Mouse (Mus musculus) megakaryocyte, embryonic 14.5 days (primary cell): ENCODE measurements around the gene Prl6a1. TPM values are rescaled to one million over a fixed set of nuclear protein-coding genes. Genes with fewer than 3 reads are reported as not detected.

Source experiments
- H3K27me3 ChIP-seq: replicated peaks from 2 replicates; pipeline ENCODE3; 2012; ENCODE audit warnings: inconsistent platforms
- H3K36me3 ChIP-seq: replicated peaks from 2 replicates; pipeline ENCODE3; 2012; ENCODE audit warnings: low read length, inconsistent platforms, mixed read lengths
- H3K4me1 ChIP-seq: 2 replicates; pipeline ENCODE4 v1.6.1; 2012; ENCODE audit warnings: inconsistent platforms
- H3K4me3 ChIP-seq: replicated peaks from 2 replicates; pipeline ENCODE3; 2012; ENCODE audit warnings: moderate library complexity, mild to moderate bottlenecking, inconsistent platforms
- H3K9me3 ChIP-seq: 2 replicates; pipeline ENCODE4 v1.6.1; 2012; ENCODE audit warnings: inconsistent platforms
- FLI1 ChIP-seq: IDR thresholded peaks from 2 replicates; pipeline ENCODE4 v1.6.1; 2012; ENCODE audit warnings: low read length, inconsistent platforms, mixed read lengths
- GATA1 ChIP-seq: IDR thresholded peaks from 3 replicates; pipeline ENCODE4 v1.6.1; 2012; ENCODE audit warnings: mixed read lengths, low read length, inconsistent platforms, borderline replicate concordance
- polyA plus RNA-seq: library from polyadenylated mRNA; stranded (reverse); fragments of >175 nt; gene quantifications from 2 replicates; pipeline ENCODE4 v1.2.3, GENCODE M21; 2012; ENCODE audit warnings: low replicate concordance; ENCODE audit not compliant: insufficient read depth

Prl6a1 gene
- polyA plus RNA-seq: not detected in 2 replicates

DNA sequence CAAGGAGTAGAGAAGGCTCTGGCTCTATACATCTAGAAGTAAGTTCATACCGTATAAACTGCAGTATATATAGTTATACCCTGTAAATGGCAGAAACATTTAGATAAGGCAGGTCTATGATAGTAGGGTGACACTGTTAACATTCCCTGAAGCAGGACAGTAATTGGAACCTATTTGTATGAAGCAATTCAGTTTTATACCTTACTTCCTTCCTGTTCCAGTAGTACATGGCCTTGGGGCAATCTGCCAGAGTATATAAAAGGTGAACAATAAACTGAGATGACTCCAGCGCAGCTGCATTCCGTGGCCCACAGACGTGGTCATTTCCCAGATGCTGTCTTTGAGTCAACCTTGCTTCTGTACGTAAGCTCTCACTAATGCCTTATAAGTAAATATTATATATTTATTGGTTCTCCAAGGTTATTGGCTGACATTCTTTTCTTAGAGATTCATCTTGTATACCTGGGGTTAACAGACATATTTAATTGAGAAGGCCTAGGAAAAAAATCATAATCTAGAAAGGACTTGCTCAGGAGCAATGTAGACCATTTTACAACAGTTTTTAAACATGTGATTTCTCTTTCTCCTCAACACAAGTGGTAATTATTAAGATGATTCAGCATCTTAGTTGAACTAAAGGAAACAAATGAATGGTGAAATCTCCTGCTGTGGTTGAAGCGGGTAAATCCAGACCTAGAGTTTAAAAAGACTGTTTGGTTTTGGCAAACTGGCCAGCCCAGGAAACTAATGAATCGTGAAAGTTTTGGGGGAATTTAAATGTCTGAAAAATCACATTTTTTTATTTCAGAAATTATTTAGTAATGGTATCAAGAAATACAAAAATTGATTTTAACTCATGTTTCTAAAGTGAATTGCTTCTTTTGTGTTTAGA is at the start of gene Prl6a1:
Gene Prl6a1, plus strand, starts transcription at position 294 of the 892 bp plus-strand sequence.
- Histone ChIP-seq H3K9me3 (no peaks in the 10 kb centered on the region), H3K27me3 (no peaks in the 10 kb centered on the region), H3K4me3 (no peak within 1 kb of the TSS), H3K4me1 (no peaks in the 10 kb centered on the region), H3K36me3 (no peaks in the 10 kb centered on the region)
- TF ChIP-seq GATA1: no peak
- TF ChIP-seq FLI1: no peak

DNA sequence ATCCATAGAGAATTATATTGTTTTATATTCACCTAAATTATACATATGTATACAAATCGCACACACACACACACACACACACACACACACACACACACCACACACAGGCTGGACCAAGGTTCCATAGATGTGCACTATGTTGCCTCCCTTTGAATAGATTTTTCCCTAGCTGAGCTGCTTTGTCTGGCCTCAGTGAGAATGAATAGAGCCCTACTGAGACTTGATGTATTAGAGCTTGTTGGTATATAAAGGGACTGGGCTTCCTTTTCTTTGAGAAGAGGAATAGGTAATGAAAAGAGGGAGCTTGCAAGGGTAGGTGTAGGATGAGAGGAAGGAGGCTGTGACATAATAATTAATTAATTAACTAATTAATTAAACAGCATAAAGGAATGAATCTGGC is 22.6 kb downstream of the Prl6a1 start:
- Histone ChIP-seq H3K4me1 (no peaks in the 10 kb centered on the region), H3K4me3 (no peak overlapping the region), H3K36me3 (no peaks in the 10 kb centered on the region), H3K27me3 (no peaks in the 10 kb centered on the region), H3K9me3 (no peaks in the 10 kb centered on the region)
- TF ChIP-seq GATA1 (no peak), FLI1 (no peak)

DNA sequence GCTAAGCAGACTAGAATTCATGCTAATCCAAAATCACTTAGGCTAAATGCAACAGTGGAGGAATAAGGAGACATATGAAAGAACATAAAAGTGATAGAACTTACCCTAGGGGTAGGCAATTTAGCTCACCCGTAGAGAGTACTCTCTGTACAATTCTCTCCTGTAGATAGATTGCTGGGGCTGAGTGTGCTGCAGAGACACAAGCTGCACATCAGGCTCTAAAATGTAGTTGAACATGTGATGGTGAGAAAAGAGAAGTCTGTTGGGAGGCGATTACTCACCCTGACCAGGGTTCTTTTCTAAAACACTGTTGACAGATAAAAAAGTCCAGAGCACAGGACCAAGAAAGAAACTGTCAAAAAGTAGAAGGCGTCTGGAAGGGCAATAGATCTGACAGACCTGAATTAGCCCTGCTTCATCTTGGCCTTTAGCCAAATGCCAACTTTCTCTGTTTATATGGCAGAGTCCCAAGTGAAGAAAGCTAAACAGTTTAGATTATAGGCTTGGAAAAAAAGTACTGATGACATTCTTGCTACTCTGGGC is 30.4 kb downstream of the Prl6a1 start:
- Histone ChIP-seq H3K9me3 (no peaks in the 10 kb centered on the region), H3K27me3 (no peaks in the 10 kb centered on the region), H3K4me1 (no peaks in the 10 kb centered on the region), H3K36me3 (no peaks in the 10 kb centered on the region), H3K4me3 (no peak overlapping the region)
- TF ChIP-seq GATA1: no peak
- no peak for TF ChIP-seq FLI1

DNA sequence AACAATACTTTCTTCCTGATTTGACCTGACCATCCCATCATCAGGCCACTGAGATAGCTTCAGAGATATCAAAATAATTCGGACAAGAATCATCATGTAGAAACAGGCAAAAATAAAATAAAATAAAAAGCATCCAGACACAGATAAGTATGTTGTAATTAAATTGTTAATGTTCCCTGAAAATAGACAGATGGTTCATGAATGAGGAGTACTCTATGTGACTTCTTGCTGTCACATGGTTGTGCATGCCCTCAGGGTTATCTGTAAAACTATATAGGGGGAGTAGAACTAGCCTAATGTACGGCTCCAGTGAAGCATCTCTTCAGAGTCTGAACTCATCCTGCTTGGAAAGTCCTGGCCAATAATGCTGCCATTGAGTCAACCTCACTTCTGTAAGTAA is 32.9 kb downstream of the Prl6a1 start, which contains the start of gene Prl8a2:
Gene Prl8a2, plus strand, starts transcription at position 301 of the 400 bp plus-strand sequence.
- Histone ChIP-seq H3K9me3 (no peaks in the 10 kb centered on the region), H3K4me3 (no peak within 1 kb of the TSS), H3K27me3 (no peaks in the 10 kb centered on the region), H3K36me3 (no peaks in the 10 kb centered on the region), H3K4me1 (no peaks in the 10 kb centered on the region)
- no peak for TF ChIP-seq FLI1
- TF ChIP-seq GATA1: no peak

Other genes with a start within 250 kb of the Prl6a1 start
- not detected in 2 replicates for gene Prl3d1, start 218.4 kb upstream of the Prl6a1 start, polyA plus RNA-seq
- not detected in 2 replicates for gene Prl3d2, start 190.9 kb upstream of the Prl6a1 start, polyA plus RNA-seq
- gene Prl3d3, start 155.8 kb upstream of the Prl6a1 start, polyA plus RNA-seq: not detected in 2 replicates
- gene Prl3c1, start 116.0 kb upstream of the Prl6a1 start, polyA plus RNA-seq: not detected in 2 replicates
- not detected in 2 replicates for gene Prl3b1, start 70.8 kb upstream of the Prl6a1 start, polyA plus RNA-seq
- not detected in 2 replicates for gene Prl3a1, start 53.2 kb upstream of the Prl6a1 start, polyA plus RNA-seq
- gene Prl8a2, start 33.0 kb downstream of the Prl6a1 start, polyA plus RNA-seq: not detected in 2 replicates
- not detected in 2 replicates for gene Prl2b1, start 78.2 kb downstream of the Prl6a1 start, polyA plus RNA-seq
- not detected in 2 replicates for gene Prl8a6, start 126.1 kb downstream of the Prl6a1 start, polyA plus RNA-seq
- not detected in 2 replicates for gene Prl8a8, start 200.6 kb downstream of the Prl6a1 start, polyA plus RNA-seq